Mouse (Mus musculus) CD8-positive naive resting alpha-beta T cell, adult 2 months (primary cell): ENCODE measurements around the gene Olfr1216.
"Not testable (repeated sequence)": the region's sequence is repeated elsewhere in the genome, so short reads cannot be mapped to it uniquely, and the experiment has no call there.

ENCODE experiments used
- DNase-seq, 2 experiments: peaks; one replicate each; pipeline ENCODE4 v3.0.0; 2022; ENCODE audit warnings: low read depth in 2 of 2, low spot score in 2 of 2

The Olfr1216 gene

DNA sequence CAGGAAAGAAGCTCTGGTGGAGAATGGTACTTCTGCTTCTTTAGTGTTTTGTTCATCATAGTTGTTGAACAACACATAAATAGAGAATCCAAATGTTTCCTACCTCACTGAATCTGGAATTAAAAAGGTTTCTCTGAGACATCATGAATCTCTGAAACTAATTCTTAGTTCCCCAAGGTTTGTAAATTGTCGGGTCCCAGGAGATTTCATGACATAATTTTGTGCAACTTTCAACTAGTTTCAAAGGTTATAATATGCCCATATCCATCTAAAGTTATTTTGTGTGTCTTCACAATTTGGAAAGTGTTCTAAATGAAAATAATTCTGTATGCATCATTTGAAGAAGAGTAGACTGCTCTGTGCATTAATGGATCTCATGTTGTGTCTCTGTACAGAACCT lies at the start of gene Olfr1216:
TSS of gene Olfr1216 (minus strand) at position 101 of the 400 bp plus-strand sequence.
- DNase-seq: no peak

DNA sequence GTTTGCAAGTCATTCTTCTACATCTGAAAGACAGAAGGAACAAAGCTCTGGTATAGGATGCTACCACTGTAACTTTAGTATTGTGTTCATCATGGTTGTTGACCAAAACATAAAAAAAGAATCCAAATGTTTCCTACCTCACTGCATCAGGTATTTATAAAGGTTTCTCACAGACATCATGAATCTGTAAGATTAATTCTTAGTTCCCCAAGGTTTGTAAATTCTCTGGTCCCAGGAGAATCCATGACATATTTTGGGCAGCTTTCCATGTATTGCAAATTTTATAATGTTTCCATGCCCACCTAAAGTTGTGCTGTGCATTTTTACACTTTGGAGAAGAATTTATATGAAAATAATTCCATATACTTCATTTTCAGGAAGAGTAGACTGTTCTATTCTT lies 42.9 kb upstream of the Olfr1216 start, which contains the start of gene Olfr1218:
TSS of gene Olfr1218 (minus strand) at position 101 of the 400 bp plus-strand sequence.
- DNase-seq: no peak

DNA sequence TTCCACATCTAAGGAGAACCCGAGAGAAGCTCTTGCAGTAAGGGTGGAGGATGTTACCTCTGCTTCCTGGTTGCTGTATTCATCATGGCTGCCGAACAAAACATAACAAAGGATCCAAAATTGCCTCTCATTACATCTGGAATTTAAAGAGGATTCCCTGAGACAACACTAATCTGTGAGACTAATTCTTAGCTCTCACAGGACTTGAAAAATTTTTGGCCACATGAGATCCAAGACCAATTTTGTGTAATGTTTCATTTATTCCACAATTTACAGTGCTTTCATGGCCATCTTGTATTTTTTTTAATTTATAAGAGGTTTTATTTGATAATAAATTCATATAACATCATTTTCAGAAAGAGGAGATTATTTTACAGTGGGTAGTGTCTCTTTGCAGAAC lies 13.8 kb upstream of the Olfr1216 start, which contains the start of gene Olfr1217:
TSS of gene Olfr1217 (minus strand) at position 101 of the 400 bp plus-strand sequence.
- no peak for DNase-seq

DNA sequence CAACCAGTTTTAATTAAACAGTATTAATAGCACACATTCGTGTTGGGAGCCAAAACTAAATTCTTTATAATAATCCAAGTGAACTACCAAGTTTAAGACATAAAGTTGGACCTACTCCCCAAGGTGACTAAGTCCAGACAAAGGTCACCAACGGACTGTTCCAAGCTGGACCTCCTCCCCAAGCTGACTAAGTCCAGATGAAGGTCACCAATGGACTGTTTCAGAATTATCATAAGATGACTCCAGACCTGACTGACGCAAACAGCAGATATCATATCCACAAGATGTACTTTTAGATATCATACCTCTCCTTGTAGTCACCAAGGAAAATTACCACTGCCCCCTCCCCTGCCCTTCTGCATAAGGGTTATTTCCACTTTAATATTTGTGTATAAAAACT lies 3.3 kb upstream of the Olfr1216 start:
- DNase-seq: not testable (repeated sequence)

DNA sequence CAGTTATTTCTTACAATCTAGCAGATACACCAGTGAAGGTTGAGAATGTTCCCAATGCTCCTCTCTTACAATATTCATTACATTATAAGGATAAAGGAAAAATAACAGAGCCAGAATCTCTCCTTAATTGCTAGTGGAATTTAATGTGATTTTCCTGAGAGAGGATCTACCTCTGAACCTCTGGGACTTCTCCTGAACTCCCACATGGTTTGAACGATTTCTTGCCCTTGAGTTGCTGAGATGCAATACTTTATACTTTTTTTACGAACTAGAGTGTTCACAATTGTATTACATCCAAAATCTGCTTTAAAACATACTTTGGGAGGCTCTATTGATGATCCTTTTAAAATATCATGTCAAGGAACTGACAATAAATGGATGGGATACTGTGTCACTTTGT lies 11.3 kb downstream of the Olfr1216 start, which contains the start of gene Olfr1215:
TSS of gene Olfr1215 (minus strand) at position 101 of the 400 bp plus-strand sequence.
- DNase-seq: no peak

DNA sequence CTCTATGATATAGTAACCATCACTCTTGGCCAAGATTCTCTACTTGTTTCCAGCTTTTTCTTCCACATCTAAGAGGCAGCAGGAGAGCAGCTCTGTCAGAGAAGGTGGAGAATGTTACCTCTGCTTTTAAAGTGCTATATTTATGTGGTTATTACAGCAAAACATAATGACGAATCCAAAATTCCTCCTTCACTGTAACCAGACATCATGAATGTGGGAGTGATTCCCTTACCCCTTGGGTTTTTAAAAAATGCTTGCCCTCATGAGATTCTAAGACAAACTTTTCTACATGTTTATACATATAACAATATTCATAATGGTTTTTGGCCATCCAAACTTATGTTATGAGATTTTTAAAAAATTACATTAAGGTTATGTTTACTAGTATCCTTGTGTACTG lies 25.6 kb downstream of the Olfr1216 start, which contains the start of gene Olfr1214:
TSS of gene Olfr1214 (minus strand) at position 101 of the 400 bp plus-strand sequence.
- DNase-seq: no peak

DNA sequence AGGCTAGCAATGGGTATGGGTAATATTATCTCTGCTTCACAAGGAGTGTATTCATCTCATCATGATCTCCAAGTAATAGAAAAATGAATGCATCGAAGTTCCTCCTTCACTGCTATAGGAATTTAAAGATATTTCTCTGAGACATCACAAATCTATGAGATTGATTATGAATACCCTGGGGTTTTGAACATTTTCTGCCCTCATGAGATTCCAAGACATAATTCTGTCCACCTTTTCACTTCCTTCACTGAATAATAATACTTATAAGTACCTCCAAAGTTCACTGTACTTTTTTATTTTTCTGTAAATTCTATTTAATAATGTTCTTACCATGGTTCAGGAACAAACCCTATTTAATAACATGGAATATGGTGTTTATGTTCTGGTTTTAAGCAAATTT lies 38.0 kb downstream of the Olfr1216 start, which contains the start of gene Gm13762:
TSS of gene Gm13762 (minus strand) at position 101 of the 400 bp plus-strand sequence.
- DNase-seq: no peak
